Mouse (Mus musculus) megakaryocyte, embryonic 14.5 days (primary cell): ENCODE data around the gene Mybpc3.

Experiments used
- FLI1 ChIP-seq: IDR thresholded peaks from 2 replicates; pipeline ENCODE4 v1.6.1; 2012; ENCODE audit warnings: low read length, inconsistent platforms, mixed read lengths
- GATA1 ChIP-seq: IDR thresholded peaks from 3 replicates; pipeline ENCODE4 v1.6.1; 2012; ENCODE audit warnings: mixed read lengths, low read length, inconsistent platforms, borderline replicate concordance

- TF ChIP-seq GATA1: no peak
- no peak for TF ChIP-seq FLI1
Measured at GRCm38 (mm10) chr2:91169587-91170322, 51.8 kb downstream of the Mybpc3 start.
